Mouse (Mus musculus): ENCODE results near the gene Uck1. TPM values are rescaled to one million over a fixed set of nuclear protein-coding genes. Genes with fewer than 3 reads are reported as not detected.

Gene Uck1
- polyA plus RNA-seq, 1 experiment = 332 TPM

- H3K4me3 ChIP-seq (ENCODE audit: insufficient read depth, low read depth, low read length) = no peak overlapping the region
- H3K27ac ChIP-seq (replicated peaks; ENCODE audit: low read depth, low read length) = peak overlapping the region; percentile 37
- H3K4me1 ChIP-seq (ENCODE audit: control insufficient read depth, insufficient read depth, insufficient read length, low read length) = no peaks in the 10 kb centered on the region; the same call in 1 of the 2 replicates
Observed at GRCm38 (mm10) chr2:32246741-32247140, 13.2 kb downstream of the Uck1 start.

- no peak overlapping the region for H3K27ac ChIP-seq (replicated peaks; ENCODE audit: low read depth, low read length)
- no peak overlapping the region for H3K4me3 ChIP-seq (ENCODE audit: insufficient read depth, low read depth, low read length)
- no peaks in the 10 kb centered on the region for H3K4me1 ChIP-seq (ENCODE audit: control insufficient read depth, insufficient read depth, insufficient read length, low read length)
Observed at GRCm38 (mm10) chr2:32242986-32243385, 17.0 kb downstream of the Uck1 start.

GRCm38 (mm10) chr2:32240591-32240990, 19.4 kb downstream of the Uck1 start:
- no peaks in the 10 kb centered on the region for H3K4me1 ChIP-seq (ENCODE audit: control insufficient read depth, insufficient read depth, insufficient read length, low read length)
- no peak overlapping the region for H3K4me3 ChIP-seq (ENCODE audit: insufficient read depth, low read depth, low read length)
- no peak overlapping the region for H3K27ac ChIP-seq (replicated peaks; ENCODE audit: low read depth, low read length)

GRCm38 (mm10) chr2:32238708-32239435, 21.1 kb downstream of the Uck1 start:
- H3K4me1 ChIP-seq (ENCODE audit: control insufficient read depth, insufficient read depth, insufficient read length, low read length) = peaks cover 7% of the 10 kb centered on the region; the same call in 1 of the 2 replicates
- H3K27ac ChIP-seq (replicated peaks; ENCODE audit: low read depth, low read length) = no peak overlapping the region
- H3K4me3 ChIP-seq (ENCODE audit: insufficient read depth, low read depth, low read length) = no peak overlapping the region

GRCm38 (mm10) chr2:32237571-32237970, 22.4 kb downstream of the Uck1 start:
- H3K4me1 ChIP-seq (ENCODE audit: control insufficient read depth, insufficient read depth, insufficient read length, low read length) = peaks cover 7% of the 10 kb centered on the region; the same call in 1 of the 2 replicates
- H3K4me3 ChIP-seq (ENCODE audit: insufficient read depth, low read depth, low read length) = peak overlapping the region; percentile 80
- H3K27ac ChIP-seq (replicated peaks; ENCODE audit: low read depth, low read length) = no peak overlapping the region

GRCm38 (mm10) chr2:32236760-32237487, 23.0 kb downstream of the Uck1 start:
- Histone ChIP-seq H3K4me3 (ENCODE audit: insufficient read depth, low read depth, low read length) (peak overlapping the region; percentile 80), H3K4me1 (ENCODE audit: control insufficient read depth, insufficient read depth, insufficient read length, low read length) (peaks cover 7% of the 10 kb centered on the region; the same call in 1 of the 2 replicates), H3K27ac (replicated peaks; ENCODE audit: low read depth, low read length) (peak overlapping the region; percentile 56)

GRCm38 (mm10) chr2:32235886-32236759, 23.8 kb downstream of the Uck1 start, which contains the start of gene Pomt1:
Gene Pomt1, plus strand, starts transcription at chr2:32236590.
- H3K4me1 ChIP-seq (ENCODE audit: control insufficient read depth, insufficient read depth, insufficient read length, low read length) = peaks cover 7% of the 10 kb centered on the region; the same call in 1 of the 2 replicates
- peak within 1 kb of the TSS; percentile 85 for H3K27ac ChIP-seq (replicated peaks; ENCODE audit: low read depth, low read length)
- H3K4me3 ChIP-seq (ENCODE audit: insufficient read depth, low read depth, low read length) = peak within 1 kb of the TSS; percentile 80

- Histone ChIP-seq H3K4me1 (ENCODE audit: control insufficient read depth, insufficient read depth, insufficient read length, low read length) (peaks cover 7% of the 10 kb centered on the region; the same call in 1 of the 2 replicates), H3K27ac (replicated peaks; ENCODE audit: low read depth, low read length) (no peak overlapping the region), H3K4me3 (ENCODE audit: insufficient read depth, low read depth, low read length) (peak overlapping the region; percentile 76)
Observed at GRCm38 (mm10) chr2:32235433-32235832, 24.5 kb downstream of the Uck1 start.

- Histone ChIP-seq H3K4me3 (ENCODE audit: insufficient read depth, low read depth, low read length) (no peak overlapping the region), H3K27ac (replicated peaks; ENCODE audit: low read depth, low read length) (no peak overlapping the region), H3K4me1 (ENCODE audit: control insufficient read depth, insufficient read depth, insufficient read length, low read length) (peaks cover 4% of the 10 kb centered on the region; the same call in 1 of the 2 replicates)
Observed at GRCm38 (mm10) chr2:32222057-32222456, 37.9 kb downstream of the Uck1 start.

GRCm38 (mm10) chr2:32221577-32221976, 38.4 kb downstream of the Uck1 start:
- Histone ChIP-seq H3K4me3 (ENCODE audit: insufficient read depth, low read depth, low read length) (no peak overlapping the region), H3K4me1 (ENCODE audit: control insufficient read depth, insufficient read depth, insufficient read length, low read length) (peaks cover 4% of the 10 kb centered on the region; the same call in 1 of the 2 replicates), H3K27ac (replicated peaks; ENCODE audit: low read depth, low read length) (no peak overlapping the region)

GRCm38 (mm10) chr2:32220969-32221368, 39.0 kb downstream of the Uck1 start:
- H3K27ac ChIP-seq (replicated peaks; ENCODE audit: low read depth, low read length) = no peak overlapping the region
- H3K4me1 ChIP-seq (ENCODE audit: control insufficient read depth, insufficient read depth, insufficient read length, low read length) = peaks cover 4% of the 10 kb centered on the region; the same call in 1 of the 2 replicates
- no peak overlapping the region for H3K4me3 ChIP-seq (ENCODE audit: insufficient read depth, low read depth, low read length)

GRCm38 (mm10) chr2:32220021-32220420, 39.9 kb downstream of the Uck1 start:
- Histone ChIP-seq H3K27ac (replicated peaks; ENCODE audit: low read depth, low read length) (no peak overlapping the region), H3K4me3 (ENCODE audit: insufficient read depth, low read depth, low read length) (no peak overlapping the region), H3K4me1 (ENCODE audit: control insufficient read depth, insufficient read depth, insufficient read length, low read length) (peaks cover 4% of the 10 kb centered on the region; the same call in 1 of the 2 replicates)

GRCm38 (mm10) chr2:32219501-32219900, 40.5 kb downstream of the Uck1 start:
- peaks cover 4% of the 10 kb centered on the region; the same call in 1 of the 2 replicates for H3K4me1 ChIP-seq (ENCODE audit: control insufficient read depth, insufficient read depth, insufficient read length, low read length)
- no peak overlapping the region for H3K4me3 ChIP-seq (ENCODE audit: insufficient read depth, low read depth, low read length)
- no peak overlapping the region for H3K27ac ChIP-seq (replicated peaks; ENCODE audit: low read depth, low read length)

- Histone ChIP-seq H3K4me3 (ENCODE audit: insufficient read depth, low read depth, low read length) (no peak overlapping the region), H3K27ac (replicated peaks; ENCODE audit: low read depth, low read length) (no peak overlapping the region)
Observed at GRCm38 (mm10) chr2:32218541-32219334, 41.2 kb downstream of the Uck1 start.

More at GRCm38 (mm10) chr2:32218541-32219334, 41.2 kb downstream of the Uck1 start:
- H3K4me1 ChIP-seq (ENCODE audit: control insufficient read depth, insufficient read depth, insufficient read length, low read length) = peaks cover 4% of the 10 kb centered on the region; the same call in 1 of the 2 replicates
